ENCODE assay signal across 20 mouse cellular contexts in genomic region chr10:53415252-53415651, GRCm38 (mm10). TPM values are rescaled to one million over a fixed set of nuclear protein-coding genes. Genes with fewer than 3 reads are reported as not detected.
DNase-seq lines count a peak whose midpoint lies in the region; ATAC-seq and TF ChIP-seq lines count a peak whose summit lies in the region.
"Had no signal": no experiment of that assay in that cellular context is flagged by ENCODE, and none has a peak within 500 bp of the region (broad histone marks: within the 10 kb centered on the region; RNA-seq: fewer than 3 reads in every experiment).

No protein-coding gene starts in this region.

- no peaks in the 10 kb centered on the region for H3K9me3 ChIP-seq in liver, postnatal 0 days (ENCODE audit: low read length)
- H3K9me3 ChIP-seq in stomach, embryonic 14.5 days (ENCODE audit: control insufficient read depth, low read depth, low read length) = no peaks in the 10 kb centered on the region
- H3K9me3 ChIP-seq in stomach, postnatal 0 days (ENCODE audit: control insufficient read depth, low read length) = no peaks in the 10 kb centered on the region
- H3K9me3 ChIP-seq: hindbrain, embryonic 13.5 days; kidney, embryonic 15.5 days; midbrain, embryonic 12.5 days had no signal

- peak; percentile 36 for DNase-seq in heart, adult 11 months
- DNase-seq in heart, postnatal 36 days = no peak
- peak; percentile 63 for DNase-seq in liver, adult 2 months (ENCODE audit: extremely low read depth, low read depth, low spot score)
- no peak for DNase-seq in liver, postnatal 0 days
- no peak for DNase-seq in stomach, postnatal 0 days (ENCODE audit: low spot score)
- DNase-seq in ovary, postnatal 10 days (ENCODE audit: low spot score) = no peak
- DNase-seq: adrenal gland, postnatal 36 days; cerebellum, adult 11-12 months; cerebellum, postnatal 10 days; forebrain, postnatal 0 days; heart, postnatal 14 days; kidney, adult 11 months; layer of hippocampus, adult 9-11 months; liver; right cerebral cortex, postnatal 14 days; thymus, postnatal 25 days had no signal

- ATAC-seq in liver, postnatal 0 days = no peak
- no peak for ATAC-seq in stomach, embryonic 14.5 days (ENCODE audit: insufficient number of reproducible peaks, insufficient read depth, low FRiP score, low read depth)
- ATAC-seq in stomach, postnatal 0 days (ENCODE audit: low FRiP score, low TSS enrichment) = no peak
- ATAC-seq: forebrain, postnatal 0 days had no signal

- TF ChIP-seq CTCF in liver, adult 2 months (IDR thresholded peaks at IDR 0.05; ENCODE audit: low read depth, low read length) = no peak
- no peak for TF ChIP-seq CTCF in liver, postnatal 0 days (IDR thresholded peaks at IDR 0.05; ENCODE audit: low read depth)
- TF ChIP-seq CTCF in stomach, postnatal 0 days (IDR thresholded peaks at IDR 0.05; ENCODE audit: low read depth) = no peak

- no peaks in the 10 kb centered on the region for H3K27me3 ChIP-seq in liver, adult 2 months (ENCODE audit: control insufficient read depth, insufficient read depth, low read length)
- H3K27me3 ChIP-seq in liver, postnatal 0 days (ENCODE audit: insufficient read depth, low read length) = no peaks in the 10 kb centered on the region
- H3K27me3 ChIP-seq in stomach, embryonic 14.5 days (ENCODE audit: control insufficient read depth, insufficient read depth, low read length) = no peaks in the 10 kb centered on the region
- no peaks in the 10 kb centered on the region for H3K27me3 ChIP-seq in stomach, postnatal 0 days (ENCODE audit: control insufficient read depth, insufficient read depth, low read length)
- H3K27me3 ChIP-seq: hindbrain, embryonic 13.5 days; kidney, embryonic 15.5 days; midbrain, embryonic 12.5 days had no signal

- intact Hi-C loops in heart, postnatal 36 days (cut with DNase I) = loop anchor here (2.0 kb wide), 1 partner anchor 16 kb away; no protein-coding TSS in a partner anchor

- WGBS in liver, adult 2 months = 77% methylated on average over 9 of the region's 9 CpGs
- WGBS in liver, postnatal 0 days (ENCODE audit: insufficient replicate concordance) = 77% methylated on average over 9 of the region's 9 CpGs
- 72% methylated on average over 9 of the region's 9 CpGs for WGBS in stomach, embryonic 14.5 days
- WGBS in stomach, postnatal 0 days = 55% methylated on average over 9 of the region's 9 CpGs

- TF ChIP-seq EP300 in liver, postnatal 0 days (IDR thresholded peaks at IDR 0.05; ENCODE audit: low read depth) = no peak
- TF ChIP-seq EP300 in stomach, postnatal 0 days (optimal IDR thresholded peaks at IDR 0.05) = no peak

- H3K4me3 ChIP-seq in liver, adult 2 months (ENCODE audit: insufficient read depth, low read depth, low read length) = no peak overlapping the region
- H3K4me3 ChIP-seq in liver, postnatal 0 days (ENCODE audit: low read depth, low read length) = no peak overlapping the region
- H3K4me3 ChIP-seq in stomach, embryonic 14.5 days (ENCODE audit: low read depth, low read length) = no peak overlapping the region
- no peak overlapping the region for H3K4me3 ChIP-seq in stomach, postnatal 0 days (ENCODE audit: low read depth, low read length)
- H3K4me3 ChIP-seq: hindbrain, embryonic 13.5 days; kidney, embryonic 15.5 days; midbrain, embryonic 12.5 days had no signal

- H3K4me2 ChIP-seq in liver, postnatal 0 days (ENCODE audit: low read depth, low read length) = no peak overlapping the region
- H3K4me2 ChIP-seq in stomach, embryonic 14.5 days (replicated peaks; ENCODE audit: low read depth, low read length) = no peak overlapping the region
- H3K4me2 ChIP-seq in stomach, postnatal 0 days (replicated peaks; ENCODE audit: low read depth) = no peak overlapping the region
- H3K4me2 ChIP-seq: hindbrain, embryonic 13.5 days; kidney, embryonic 15.5 days; midbrain, embryonic 12.5 days had no signal

- H3K36me3 ChIP-seq in liver, adult 2 months (ENCODE audit: control insufficient read depth, insufficient read depth, low read length) = no peaks in the 10 kb centered on the region
- H3K36me3 ChIP-seq in liver, postnatal 0 days (replicated peaks; ENCODE audit: insufficient read depth, low read length) = no peaks in the 10 kb centered on the region
- H3K36me3 ChIP-seq in stomach, embryonic 14.5 days (ENCODE audit: control insufficient read depth, insufficient read depth, low read length) = no peaks in the 10 kb centered on the region
- H3K36me3 ChIP-seq in stomach, postnatal 0 days (ENCODE audit: control insufficient read depth, insufficient read depth, low read length) = no peaks in the 10 kb centered on the region
- H3K36me3 ChIP-seq: hindbrain, embryonic 13.5 days; kidney, embryonic 15.5 days; midbrain, embryonic 12.5 days had no signal

- H3K9ac ChIP-seq in liver, adult 2 months (ENCODE audit: low read depth, low read length) = no peak overlapping the region
- no peak overlapping the region for H3K9ac ChIP-seq in liver, postnatal 0 days (replicated peaks)
- no peak overlapping the region for H3K9ac ChIP-seq in stomach, embryonic 14.5 days (replicated peaks; ENCODE audit: low read depth, low read length)
- no peak overlapping the region for H3K9ac ChIP-seq in stomach, postnatal 0 days (ENCODE audit: low read length)
- H3K9ac ChIP-seq: forebrain, postnatal 0 days; hindbrain, embryonic 13.5 days; kidney, embryonic 15.5 days; midbrain, embryonic 12.5 days had no signal

- no peak overlapping the region for H3K27ac ChIP-seq in liver, adult 2 months (replicated peaks; ENCODE audit: insufficient read depth, low read depth, low read length)
- H3K27ac ChIP-seq in liver, postnatal 0 days (ENCODE audit: low read depth) = no peak overlapping the region
- peak overlapping the region; percentile 77; the same call in 1 of the 2 replicates for H3K27ac ChIP-seq in stomach, embryonic 14.5 days (ENCODE audit: low read length)
- H3K27ac ChIP-seq in stomach, postnatal 0 days (replicated peaks) = no peak overlapping the region; the same call in 1 of the 2 replicates
- H3K27ac ChIP-seq: midbrain, embryonic 12.5 days had no signal

- H3K4me1 ChIP-seq in liver, adult 2 months (ENCODE audit: control insufficient read depth, insufficient read depth, low read length) = peaks cover 2% of the 10 kb centered on the region; the same call in 1 of the 2 replicates
- no peaks in the 10 kb centered on the region for H3K4me1 ChIP-seq in liver, postnatal 0 days (ENCODE audit: insufficient read depth)
- H3K4me1 ChIP-seq in stomach, embryonic 14.5 days (ENCODE audit: control insufficient read depth, insufficient read depth, low read length) = peaks cover 5% of the 10 kb centered on the region; the same call in 1 of the 2 replicates
- H3K4me1 ChIP-seq in stomach, postnatal 0 days (replicated peaks; ENCODE audit: control insufficient read depth, insufficient read depth) = no peaks in the 10 kb centered on the region

- no peaks in the 10 kb centered on the region for H3K79me2 ChIP-seq in liver, adult 2 months (ENCODE audit: control insufficient read depth, insufficient read depth, low read length)

- no peak for TF ChIP-seq POLR2A in liver, adult 2 months (IDR thresholded peaks at IDR 0.05; ENCODE audit: extremely low read depth, insufficient read depth, low read length)

RNA-seq across cellular contexts. Expression of gene Cep85l, which starts 35.5 kb away (rescaled TPM):
- total RNA-seq in heart, postnatal 36 days (2021) = 10 to 100 TPM; 15.4 to 17.5 TPM
- 25.3 and 30.8 TPM in 2 replicates for total RNA-seq in liver, adult 2 months (2014; rRNA removed)
- 3.9 and 4.2 TPM in 2 replicates for polyA plus RNA-seq in liver, adult 2 months (2012; rRNA removed)
- 2.5 and 5.4 TPM in 2 replicates for polyA plus RNA-seq in liver, postnatal 0 days (2015; fragmentation: Nextera tagmentation; extraction: Ambion mirVana)
- 13.7 and 14.1 TPM in 2 replicates for polyA plus RNA-seq in stomach, embryonic 14.5 days (2014; fragmentation: Nextera tagmentation; extraction: Ambion mirVana)
- polyA plus RNA-seq in stomach, postnatal 0 days (2015; fragmentation: Nextera tagmentation; extraction: Ambion mirVana) = 1.6 and 2.0 TPM in 2 replicates

Comparison
In these comparisons a context has a peak if more than half of its experiments do, and no peak if none do; other contexts are left out.
1. DNase-seq: peak in heart, adult 11 months (single experiment) and liver, adult 2 months (single experiment); none in heart, postnatal 36 days (0 of 2), liver, postnatal 0 days (single experiment), stomach, postnatal 0 days (single experiment) and ovary, postnatal 10 days (single experiment).